Mouse (Mus musculus): ENCODE results near the gene Lca5l.

Gene Lca5l

GRCm38 (mm10) chr16:96114729-96115128 lies 77.3 kb downstream of the Lca5l start:
- no peak for DNase-seq (ENCODE audit: low spot score)

GRCm38 (mm10) chr16:96112769-96113168 lies 79.3 kb downstream of the Lca5l start:
- DNase-seq (ENCODE audit: low spot score) = no peak

- no peak for DNase-seq (ENCODE audit: low spot score)
Observed at GRCm38 (mm10) chr16:96110655-96111345, 81.3 kb downstream of the Lca5l start.

GRCm38 (mm10) chr16:96109673-96110072 lies 82.4 kb downstream of the Lca5l start:
- no peak for DNase-seq (ENCODE audit: low spot score)
